Mouse (Mus musculus): ENCODE data around the gene Lamc3. TPM values are rescaled to one million over a fixed set of nuclear protein-coding genes. Genes with fewer than 3 reads are reported as not detected.

Gene Lamc3
- under 1 TPM in 1 of 2 experiments, not detected in 1; 0.07 TPM for polyA plus RNA-seq (2017; shearing (Covaris generic))

GRCm38 (mm10) chr2:31887030-31887429, at the start of gene Lamc3:
Gene Lamc3 (plus strand): TSS chr2:31887291.

GRCm38 (mm10) chr2:31845896-31846691, 41.0 kb upstream of the Lamc3 start, which contains the start of gene Fibcd1:
Gene Fibcd1 (minus strand): TSS chr2:31846005.

GRCm38 (mm10) chr2:31950058-31950871, 63.2 kb downstream of the Lamc3 start, which contains the start of gene Aif1l:
Gene Aif1l (plus strand): TSS chr2:31950139.

GRCm38 (mm10) chr2:31974141-31974808, 87.2 kb downstream of the Lamc3 start, which contains the start of gene Nup214:
Gene Nup214 (plus strand): TSS chr2:31974436.

Other genes with a start within 250 kb of the Lamc3 start
- gene Prdm12, start 247.3 kb upstream of the Lamc3 start, polyA plus RNA-seq (2017; shearing (Covaris generic)) = not detected
- 10 to 100 TPM; 24.0 to 42.6 TPM for gene Exosc2, start 216.6 kb upstream of the Lamc3 start, polyA plus RNA-seq (2017; shearing (Covaris generic))
- gene Abl1, start 198.9 kb upstream of the Lamc3 start, polyA plus RNA-seq (2017; shearing (Covaris generic)) = 10 to 100 TPM; 15.4 to 16.1 TPM
- 1 to 10 TPM in 1 of 2 experiments, under 1 TPM in 1; 0.05 to 2.9 TPM for gene Qrfp, start 76.7 kb upstream of the Lamc3 start, polyA plus RNA-seq (2017; shearing (Covaris generic))
- gene Fibcd1, start 41.3 kb upstream of the Lamc3 start, polyA plus RNA-seq (2017; shearing (Covaris generic)) = 1 to 10 TPM in 1 of 2 experiments, under 1 TPM in 1; 0.36 to 1.3 TPM
- under 1 TPM in 1 of 2 experiments, not detected in 1; 0.15 TPM for gene Aif1l, start 62.8 kb downstream of the Lamc3 start, polyA plus RNA-seq (2017; shearing (Covaris generic))
- gene Nup214, start 87.1 kb downstream of the Lamc3 start, polyA plus RNA-seq (2017; shearing (Covaris generic)) = 10 to 100 TPM; 74.5 to 79.5 TPM
- gene Fam78a, start 197.6 kb downstream of the Lamc3 start, polyA plus RNA-seq (2017; shearing (Covaris generic)) = 10 to 100 TPM; 26.0 to 32.6 TPM
- gene Plpp7, start 208.2 kb downstream of the Lamc3 start, polyA plus RNA-seq (2017; shearing (Covaris generic)) = not detected

Measured in activated CD4-positive, CD25-positive, alpha-beta regulatory T cell (primary cell).